Mouse (Mus musculus) c-Kit-negative CD71-positive TER-119-positive erythroid progenitor cells, embryonic 14.5 days (primary cell): ENCODE results near the gene Unc13c.

Experiments used
- DNase-seq: peaks from one replicate; pipeline ENCODE4 v3.0.0-alpha.2; 2013; ENCODE audit warnings: low read depth, low spot score

Gene Unc13c

DNA sequence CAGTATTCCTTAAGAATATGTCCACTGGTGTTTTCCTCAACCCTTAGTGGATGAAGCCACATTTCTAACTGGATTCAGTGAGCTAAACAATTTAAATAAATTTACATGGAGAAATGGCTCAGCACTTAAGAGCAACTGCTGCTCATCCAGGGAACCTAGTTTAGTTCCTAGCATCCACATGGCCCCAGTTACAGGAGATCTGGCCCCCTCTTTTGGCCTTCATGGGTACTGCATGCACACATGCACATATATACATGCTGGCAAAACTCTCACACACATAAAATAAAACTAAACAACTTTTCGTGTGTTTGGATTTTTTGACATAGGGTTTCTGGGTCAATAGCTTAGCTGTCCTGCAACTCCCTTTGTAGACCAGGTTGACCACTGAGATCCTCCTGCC lies 330.6 kb downstream of the Unc13c start:
- DNase-seq, result no peak

DNA sequence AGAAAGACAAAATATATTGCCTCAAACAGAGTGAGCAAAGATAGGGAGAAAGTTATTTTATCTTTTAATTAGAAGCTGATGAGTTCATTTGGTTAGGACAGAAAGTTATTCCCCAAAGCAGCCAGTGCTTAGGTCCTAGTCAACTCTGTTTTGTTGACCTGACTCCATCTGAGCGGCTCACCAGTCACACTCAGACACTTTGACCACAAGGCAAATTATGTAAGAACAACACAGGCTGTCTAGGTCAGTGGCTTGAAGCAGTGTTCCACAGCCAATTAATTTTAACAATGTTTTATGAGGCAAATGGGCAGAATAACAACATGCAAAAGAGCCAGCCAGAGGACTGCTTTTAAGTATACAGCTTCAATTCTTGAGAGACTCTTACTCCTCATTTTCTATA lies 343.6 kb downstream of the Unc13c start:
- no peak for DNase-seq

DNA sequence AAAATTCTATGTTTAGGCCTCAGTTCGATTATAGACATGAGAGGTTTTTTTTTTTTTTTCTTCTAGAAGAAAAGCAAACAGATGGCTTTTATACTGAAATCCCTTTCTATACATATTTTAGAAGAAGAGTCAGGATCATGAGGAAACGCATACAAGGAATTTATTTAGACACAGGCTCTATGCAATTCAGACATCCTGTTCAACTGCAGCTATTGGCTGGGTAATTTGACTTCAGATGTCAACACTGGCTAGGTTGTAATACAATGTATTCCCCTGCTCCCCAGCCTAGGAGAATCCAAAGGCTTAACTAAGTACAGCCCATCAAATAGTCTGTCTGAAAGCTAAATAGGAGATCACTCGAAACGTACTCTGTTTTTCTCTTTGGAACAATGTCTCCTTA lies 355.9 kb downstream of the Unc13c start:
- no peak for DNase-seq

DNA sequence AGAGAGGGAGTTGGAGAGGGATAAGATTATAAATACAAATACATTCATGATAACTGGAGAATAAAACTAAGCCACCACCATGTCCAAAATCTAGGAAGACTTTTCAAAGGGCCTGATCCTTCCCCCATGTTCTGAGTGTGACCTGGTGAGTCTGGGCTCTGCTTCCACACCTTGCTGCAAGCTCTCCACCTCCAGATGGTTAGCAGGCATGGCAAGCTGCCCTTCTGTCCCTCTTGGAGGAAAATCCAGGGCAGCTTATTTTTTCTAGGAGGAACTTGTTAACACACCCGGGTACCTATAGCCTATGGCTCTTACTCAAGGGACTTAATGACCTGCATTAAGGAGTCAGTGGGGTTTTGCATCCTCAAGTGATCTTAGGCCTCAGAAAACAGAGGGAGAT lies 364.8 kb downstream of the Unc13c start:
- DNase-seq, result no peak

DNA sequence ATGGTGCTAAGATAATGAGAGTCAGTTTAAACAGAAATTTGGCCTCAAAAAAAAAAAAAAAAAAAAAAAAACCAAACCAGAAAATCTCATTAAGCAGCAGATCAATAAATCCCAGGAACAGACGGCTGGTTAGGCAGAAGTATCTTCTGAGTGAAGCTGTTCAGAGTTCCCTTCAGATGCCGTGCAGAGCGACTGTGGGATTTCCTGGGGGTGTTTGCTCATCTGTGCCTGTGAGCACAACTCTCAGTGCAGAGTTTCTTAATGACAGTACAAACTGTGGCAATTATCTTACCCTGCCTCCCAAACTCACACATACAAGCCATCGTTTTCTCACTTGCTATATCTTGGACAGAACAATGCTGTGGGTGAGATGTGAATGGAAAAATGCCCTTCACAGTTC lies 403.2 kb downstream of the Unc13c start:
- no peak for DNase-seq

DNA sequence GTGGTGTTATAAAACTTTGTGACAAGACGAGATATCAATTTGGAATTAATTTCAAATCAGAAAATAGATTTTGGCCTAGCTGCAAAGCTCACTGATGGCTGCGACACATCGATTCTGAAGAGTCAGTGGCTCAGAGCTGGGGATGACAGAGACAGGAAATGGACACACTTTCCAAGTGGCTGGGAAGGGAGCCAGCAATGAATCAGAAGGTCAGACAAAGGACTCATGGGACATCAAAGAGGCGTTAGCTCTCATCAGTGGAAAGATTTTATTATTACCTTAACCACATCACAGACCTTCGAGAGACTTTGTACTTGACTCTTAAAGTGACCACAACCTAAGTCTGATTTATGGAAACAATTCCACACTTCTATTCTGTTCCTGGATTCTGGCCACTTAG lies 408.7 kb downstream of the Unc13c start:
- no peak for DNase-seq

DNA sequence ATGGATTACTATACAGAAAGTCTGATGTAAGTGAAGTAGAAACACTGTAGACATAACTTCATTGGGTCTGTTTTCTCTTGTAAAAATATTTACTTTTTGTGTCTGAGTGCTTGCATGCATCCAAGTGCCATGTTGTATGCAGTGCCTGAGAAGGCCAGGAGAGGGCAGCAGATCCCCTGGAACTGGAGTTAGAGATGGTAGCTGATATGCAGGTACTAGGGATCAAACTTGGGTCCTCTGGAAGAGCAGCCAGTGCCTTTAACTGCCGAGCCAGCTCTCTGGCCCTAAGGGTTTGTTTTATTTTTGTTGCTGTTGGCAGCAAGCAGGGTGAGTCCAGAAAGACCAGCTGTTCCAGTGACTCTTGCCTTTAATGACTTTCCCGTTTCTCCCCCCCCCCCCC lies 411.0 kb downstream of the Unc13c start:
- DNase-seq, result no peak

DNA sequence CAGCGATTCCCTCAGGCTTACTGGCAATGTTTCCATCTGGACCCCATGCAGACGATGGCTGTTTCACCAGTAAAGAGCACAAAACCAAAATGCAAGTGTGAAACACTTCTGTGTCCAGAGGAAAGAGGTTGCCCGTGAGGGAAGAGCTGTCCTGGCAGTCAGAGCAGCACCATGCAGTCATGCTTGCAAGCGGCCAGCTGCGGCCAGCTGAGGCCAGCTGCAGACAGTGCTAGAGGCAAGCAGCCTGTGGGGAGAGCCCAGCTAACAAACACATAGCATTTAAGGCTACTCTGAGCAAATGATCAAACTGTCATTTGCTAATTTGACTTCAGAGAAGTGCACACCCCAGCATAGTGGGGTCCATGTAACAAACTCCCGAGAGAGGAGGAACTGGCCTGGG lies 413.4 kb downstream of the Unc13c start:
- DNase-seq, result no peak

DNA sequence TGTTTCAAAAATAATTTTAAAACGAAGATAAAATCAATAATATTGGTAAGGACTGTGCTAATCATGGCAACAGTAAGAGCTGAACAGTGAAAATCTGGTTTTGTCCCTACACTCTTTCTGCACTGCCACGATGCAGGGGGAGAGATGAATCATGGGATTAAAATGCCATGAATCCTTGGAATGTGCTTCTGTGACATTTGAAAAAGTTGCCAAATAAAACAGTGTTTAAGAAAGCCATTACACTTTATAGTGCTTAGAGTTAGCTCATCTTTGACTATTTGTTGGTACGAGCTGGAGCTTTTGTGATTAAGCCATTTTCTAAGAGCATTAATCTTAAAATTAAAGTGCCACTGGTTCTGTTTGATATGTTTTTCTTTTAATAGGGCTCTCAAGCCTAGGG lies 496.2 kb downstream of the Unc13c start:
- DNase-seq, result no peak

DNA sequence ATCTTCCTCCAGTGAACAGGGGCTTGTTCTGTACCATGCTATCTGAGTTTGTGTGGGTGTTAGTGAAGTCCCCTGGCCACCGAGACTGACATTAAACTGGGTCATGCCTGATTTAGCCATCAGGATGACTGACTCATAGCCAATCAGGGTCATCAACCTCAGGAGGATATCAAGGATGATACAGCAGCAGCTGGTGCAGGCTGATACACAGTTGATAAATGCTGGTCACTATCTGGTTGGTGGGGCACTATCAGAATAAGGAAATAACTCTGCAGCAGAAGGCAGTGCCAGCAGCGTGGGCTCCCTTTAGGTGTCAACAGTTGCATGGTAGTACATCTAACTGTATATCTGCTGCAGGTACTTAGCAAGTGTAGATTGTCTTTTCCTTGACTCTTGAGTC lies 506.7 kb downstream of the Unc13c start:
- no peak for DNase-seq

DNA sequence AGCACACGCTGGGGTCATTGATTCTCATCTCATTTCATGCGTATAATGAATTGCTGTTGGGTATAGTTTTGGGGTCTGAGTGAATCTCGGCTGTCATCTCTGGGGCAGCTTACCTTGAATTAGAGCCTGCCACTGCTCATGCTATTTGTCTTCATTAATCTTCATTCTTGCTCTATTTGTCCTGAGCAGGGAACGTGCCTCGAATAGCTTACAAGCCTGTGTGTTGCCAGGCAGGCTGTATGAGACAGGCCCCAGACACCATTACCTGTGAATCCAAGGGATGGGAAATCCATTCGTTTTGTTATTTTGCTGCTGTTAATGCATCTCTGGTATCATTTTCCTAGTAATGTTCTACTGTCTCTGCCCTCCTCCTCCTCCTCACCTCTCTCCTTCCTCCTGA lies 518.8 kb downstream of the Unc13c start:
- no peak for DNase-seq

DNA sequence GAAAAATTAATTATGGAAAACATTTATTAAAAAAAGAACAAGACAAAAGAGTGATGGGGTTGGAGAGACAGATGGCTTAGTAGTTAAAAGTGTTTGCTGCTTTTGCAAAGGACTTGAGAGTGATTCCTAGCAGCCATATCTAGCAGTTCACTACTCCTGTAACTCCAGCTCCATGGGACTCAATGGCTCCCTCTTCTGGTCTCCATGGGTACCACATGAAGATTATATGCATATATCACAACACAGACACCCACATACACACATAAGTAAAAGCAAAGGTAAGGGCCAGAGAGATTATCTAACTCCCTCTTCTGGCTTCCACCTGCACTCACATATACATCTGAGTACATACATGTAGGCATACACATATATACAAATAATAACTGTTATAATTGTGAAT lies 519.5 kb downstream of the Unc13c start:
- DNase-seq, result no peak

DNA sequence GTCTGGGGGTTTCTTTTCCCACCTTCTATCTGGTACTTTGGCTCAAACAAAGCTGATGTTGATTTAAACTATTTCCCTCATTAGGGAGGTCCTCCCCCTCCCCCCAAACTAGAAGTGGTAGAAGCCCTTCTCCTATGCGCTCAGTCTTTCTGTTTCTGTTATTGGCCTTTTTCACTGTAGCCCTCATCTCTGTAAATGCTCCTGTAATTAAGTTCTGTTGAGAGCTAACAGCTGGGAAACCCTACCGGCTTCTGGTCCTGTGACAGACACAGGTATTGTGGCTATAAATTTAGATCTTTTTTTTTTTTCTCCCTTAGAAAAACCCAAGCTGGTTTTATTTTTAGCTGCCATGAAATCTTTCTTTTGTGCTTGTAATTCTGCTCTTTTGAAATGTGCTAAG lies 536.8 kb downstream of the Unc13c start:
- no peak for DNase-seq
